ENCODE assay signal across 8 mouse cellular contexts in genomic region chr9:108825820-108826699, GRCm38 (mm10). TPM values are rescaled to one million over a fixed set of nuclear protein-coding genes. Genes with fewer than 3 reads are reported as not detected.
A peak's percentile ranks its signal among the peaks of the same experiment; 100 is the strongest.
DNase-seq lines count a peak whose midpoint lies in the region; ATAC-seq and TF ChIP-seq lines count a peak whose summit lies in the region.

Gene Celsr3 (plus strand): TSS chr9:108826320.

- H3K4me2 ChIP-seq in liver, embryonic 16.5 days (ENCODE audit: low read depth, low read length): peak within 1 kb of the TSS; percentile 72

- ATAC-seq in frontal cortex, adult (ENCODE audit: low TSS enrichment): peak; percentile 72
- 0 out of 2 replicates have a peak, but pooled peaks have one; percentile 25 for ATAC-seq in liver, embryonic 16.5 days (ENCODE audit: low read depth)
- no peak for ATAC-seq in erythroid progenitor cell, adult 5-6 weeks (replicated peaks; ENCODE audit: low FRiP score, poor library complexity, severe bottlenecking)

- TF ChIP-seq CTCF in layer of hippocampus, adult 2 months (conservative IDR thresholded peaks at IDR 0.05): no peak

- no peaks in the 10 kb centered on the region for H3K36me3 ChIP-seq in liver, embryonic 16.5 days (ENCODE audit: control insufficient read depth, insufficient read depth)

- H3K27me3 ChIP-seq in liver, embryonic 16.5 days (ENCODE audit: control insufficient read depth, insufficient read depth, low read depth, low read length): peaks cover 79% of the 10 kb centered on the region

- H3K27ac ChIP-seq in layer of hippocampus, adult 2 months: peak within 1 kb of the TSS; percentile 85
- no peak within 1 kb of the TSS for H3K27ac ChIP-seq in liver, embryonic 16.5 days (ENCODE audit: low read length)

- H3K4me1 ChIP-seq in liver, embryonic 16.5 days (ENCODE audit: control insufficient read depth, low read depth, low read length): peaks cover 9% of the 10 kb centered on the region

- peak within 1 kb of the TSS; percentile 68 for H3K4me3 ChIP-seq in layer of hippocampus, adult 2 months
- H3K4me3 ChIP-seq in liver, embryonic 16.5 days (ENCODE audit: low read depth, low read length): peak within 1 kb of the TSS; percentile 46

- 4% methylated on average over 60 of the region's 70 CpGs for WGBS in liver, embryonic 16.5 days (ENCODE audit: insufficient replicate concordance)

- no peak within 1 kb of the TSS for H3K9ac ChIP-seq in liver, embryonic 16.5 days (ENCODE audit: low read depth, low read length)

- peak; percentile 52 for DNase-seq in urinary bladder, postnatal 14 days (ENCODE audit: low spot score)
- DNase-seq in urinary bladder, adult 2 months (ENCODE audit: low spot score): no peak
- peak; percentile 92 for DNase-seq in cerebellum, adult 8-10 months
- DNase-seq in layer of hippocampus, adult 2 months (ENCODE audit: low spot score in 2 of 2): peak; percentile 92 to 93
- DNase-seq in right cerebral cortex, adult 2 months (ENCODE audit: low spot score in 2 of 2): peak; percentile 90 to 97

- no peaks in the 10 kb centered on the region; the same call in 1 of the 2 replicates for H3K9me3 ChIP-seq in liver, embryonic 16.5 days (replicated peaks; ENCODE audit: control insufficient read depth, low read length)

RNA-seq across cellular contexts. Expression of gene Celsr3, which starts in this region (rescaled TPM):
- polyA plus RNA-seq in urinary bladder, adult 2 months (2012; rRNA removed): 0.19 and 0.23 TPM in 2 replicates
- 10 to 100 TPM; 66.4 to 79.6 TPM for total RNA-seq in layer of hippocampus, adult 2 months (2021)
- 0.16 and 0.22 TPM in 2 replicates for polyA plus RNA-seq in liver, embryonic 16.5 days (2015; fragmentation: Nextera tagmentation; extraction: Ambion mirVana)
- 2.9 and 4.3 TPM in 2 replicates for total RNA-seq in erythroid progenitor cell, adult 5-6 weeks (2015; ENCODE audit: low replicate concordance)
- 0.51 and 0.61 TPM in 2 replicates for total RNA-seq in erythroid progenitor cell, adult 5-6 weeks (2017; ENCODE audit: low replicate concordance)

Comparison
In these comparisons a context has a peak if more than half of its experiments do, and no peak if none do; other contexts are left out.
1. RNA of gene Celsr3 (total RNA-seq): 66.4 to 79.6 TPM in layer of hippocampus, adult 2 months; 0.51 to 4.3 TPM in erythroid progenitor cell, adult 5-6 weeks; every median in the first group is over 10 times any median in the second.
2. Peak in ATAC-seq, H3K4me3 ChIP-seq and H3K4me2 ChIP-seq in liver, embryonic 16.5 days; RNA of the gene not detected or under 1 TPM.